In the genomic region with DNA sequence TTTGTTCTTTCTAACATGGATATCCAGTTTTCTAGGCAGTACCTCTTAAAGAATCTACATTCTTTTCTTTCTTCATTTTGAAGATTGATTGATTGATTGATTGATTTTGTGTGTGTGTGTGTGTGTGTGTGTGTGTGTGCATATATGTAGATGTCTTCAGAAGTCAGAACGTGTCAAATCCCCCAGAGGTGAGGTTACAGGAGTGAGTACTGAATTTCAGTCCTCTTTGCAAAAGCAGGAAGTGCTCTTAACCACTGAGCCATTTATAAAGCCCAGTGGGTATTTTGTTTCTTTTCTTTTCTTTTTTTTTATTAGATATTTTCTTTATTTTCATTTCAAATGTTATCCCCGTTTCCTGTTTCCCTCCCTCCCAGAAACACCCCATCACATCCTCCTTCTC, we compare ENCODE assay signal across 16 mouse cellular contexts.
DNase-seq lines count a peak whose midpoint lies in the region; TF ChIP-seq lines count a peak whose summit lies in the region.
"Had no signal": no experiment of that assay in that cellular context is flagged by ENCODE, and none has a peak within 500 bp of the region (broad histone marks: within the 10 kb centered on the region; RNA-seq: fewer than 3 reads in every experiment).

No protein-coding gene starts in this region.

- no peak for TF ChIP-seq POLR2A in CH12.LX (IDR thresholded peaks at IDR 0.05; ENCODE audit: low read depth, low read length)

- H3K27me3 ChIP-seq in CH12.LX (replicated peaks): no peaks in the 10 kb centered on the region
- no peaks in the 10 kb centered on the region for H3K27me3 ChIP-seq in splenic B cell, adult 2 months (ENCODE audit: control insufficient read depth, insufficient read depth, low read length, poor library complexity, severe bottlenecking)

- TF ChIP-seq EP300 in CH12.LX (IDR thresholded peaks at IDR 0.05; ENCODE audit: low read length): no peak

- H3K36me3 ChIP-seq in CH12.LX (replicated peaks in 1 of 2; ENCODE audit: control insufficient read depth in 1 of 2, insufficient read depth in 1 of 2, low read length in 1 of 2): no peaks in the 10 kb centered on the region
- H3K36me3 ChIP-seq in splenic B cell, adult 2 months (ENCODE audit: control insufficient read depth, insufficient read depth, low read length, poor library complexity, severe bottlenecking): no peaks in the 10 kb centered on the region

- H3K4me3 ChIP-seq in CH12.LX (replicated peaks in 1 of 3; ENCODE audit: low read depth in 2 of 3, low read length in 2 of 3, poor library complexity in 1 of 3): no peak overlapping the region

- peak overlapping the region; percentile 0; the same call in 1 of the 2 replicates for H3K4me2 ChIP-seq in CH12.LX (ENCODE audit: insufficient read depth, low read depth, poor library complexity, severe bottlenecking)

- peaks cover 5 to 32% of the 10 kb centered on the region in 2 experiments for H3K4me1 ChIP-seq in CH12.LX (ENCODE audit: control insufficient read depth in 1 of 2, insufficient read depth in 2 of 2)

- in situ Hi-C loops in CH12.LX (cut with MboI; ENCODE audit: low pct_ligation_motif_present, low pct_unique_long_range_greater_than_20kb, low sequenced_read_pairs): no loop called here

- dilution Hi-C loops in CH12.LX (cut with MboI; ENCODE audit: extremely low pct_ligation_motif_present, extremely low pct_unique_long_range_greater_than_20kb, low sequenced_read_pairs): no loop called here

- H3K79me2 ChIP-seq in CH12.LX (replicated peaks; ENCODE audit: control insufficient read depth, extremely low read depth, insufficient read depth, poor library complexity, severe bottlenecking): no peaks in the 10 kb centered on the region

- H3K27ac ChIP-seq in CH12.LX (ENCODE audit: insufficient read depth, low read depth): peak overlapping the region; percentile 65; the same call in 1 of the 2 replicates

- no peak overlapping the region for H3K9ac ChIP-seq in CH12.LX (ENCODE audit: insufficient read depth, low read depth)

- peak; percentile 56 for DNase-seq in CH12.LX (ENCODE audit: extremely low read depth)
- DNase-seq in splenic B cell, adult 2 months (ENCODE audit: low read depth, low spot score): peak; percentile 2
- no peak for DNase-seq in c-Kit-positive CD71-positive TER-119-positive erythroid progenitor cells, embryonic 14.5 days (ENCODE audit: low spot score)
- DNase-seq in urinary bladder, postnatal 10 days (ENCODE audit: low spot score): no peak
- DNase-seq: adrenal gland, adult 2 months; adrenal gland, adult 8-10 months; adrenal gland, postnatal 10 days; adrenal gland, postnatal 14 days; adrenal gland, postnatal 25 days; adrenal gland, postnatal 36 days; B cell, adult 2 months; cerebellum, adult 11 months; cerebellum, adult 11-12 months; cerebellum, adult 18-20 months; cerebellum, adult 2 months; cerebellum, adult 8-10 months had no signal

- no peak for TF ChIP-seq CTCF in CH12.LX (conservative IDR thresholded peaks at IDR 0.05 in 1 of 2, IDR thresholded peaks at IDR 0.05 in 1 of 2; ENCODE audit: low read depth in 2 of 2, low read length in 2 of 2)

- no peak for TF ChIP-seq RAD21 in CH12.LX (IDR thresholded peaks at IDR 0.05; ENCODE audit: low read depth, low read length)

- peaks cover 2% of the 10 kb centered on the region for H3K9me3 ChIP-seq in CH12.LX (replicated peaks; ENCODE audit: low read length)

TF ChIP-seq in CH12.LX, 34 proteins besides CTCF, POLR2A, EP300 and RAD21:
- no peak for TF ChIP-seq ZKSCAN1 (IDR thresholded peaks at IDR 0.05; ENCODE audit: borderline replicate concordance, low read depth, low read length)
- TF ChIP-seq POLR2AphosphoS2 (IDR thresholded peaks at IDR 0.05; ENCODE audit: low read depth, low read length): no peak
- no peak for TF ChIP-seq ZNF384 (IDR thresholded peaks at IDR 0.05; ENCODE audit: low read depth, low read length)
- TF ChIP-seq ELF1 (IDR thresholded peaks at IDR 0.05; ENCODE audit: low read depth, low read length): peak; percentile 71
- TF ChIP-seq BHLHE40 (IDR thresholded peaks at IDR 0.05; ENCODE audit: low read depth, low read length): peak; percentile 69
- no peak for TF ChIP-seq JUND (conservative IDR thresholded peaks at IDR 0.05; ENCODE audit: low read depth, low read length)
- no peak for TF ChIP-seq IRF4 (IDR thresholded peaks at IDR 0.05; ENCODE audit: low read depth, low read length)
- TF ChIP-seq HCFC1 (IDR thresholded peaks at IDR 0.05; ENCODE audit: low read depth, low read length): no peak
- TF ChIP-seq SIN3A (IDR thresholded peaks at IDR 0.05; ENCODE audit: low read length): peak; percentile 33; the same call in 1 of the 2 replicates
- TF ChIP-seq UBTF (IDR thresholded peaks at IDR 0.05; ENCODE audit: low read depth, low read length): no peak

Comparison
In these comparisons a context has a peak if more than half of its experiments do, and no peak if none do; other contexts are left out.
1. DNase-seq: peak in CH12.LX (single experiment) and splenic B cell, adult 2 months (single experiment); none in c-Kit-positive CD71-positive TER-119-positive erythroid progenitor cells, embryonic 14.5 days (single experiment) and urinary bladder, postnatal 10 days (single experiment).